12 mouse cellular contexts compared by ENCODE assay signal in the genomic region with DNA sequence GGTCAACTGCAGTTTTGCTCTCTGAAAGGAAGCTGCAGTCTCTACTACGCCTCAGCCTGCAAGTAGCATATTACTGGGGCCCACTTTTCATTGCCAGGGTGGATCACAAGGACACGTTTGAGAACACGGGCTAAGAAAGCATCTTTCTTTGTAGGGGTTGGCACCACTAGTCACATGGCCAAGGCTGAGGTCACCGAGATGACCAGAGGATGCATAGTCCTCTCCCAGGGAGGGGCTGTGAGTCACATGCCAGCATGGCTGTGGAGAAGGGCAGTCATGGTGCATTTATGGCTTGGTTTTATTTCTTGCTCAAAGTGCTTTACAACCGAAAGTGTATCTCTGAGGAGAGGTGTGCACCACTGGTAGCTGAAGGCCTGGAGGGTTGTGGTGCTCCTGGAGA.
DNase-seq lines count a peak whose midpoint lies in the region; ATAC-seq and TF ChIP-seq lines count a peak whose summit lies in the region.
"Had no signal": no experiment of that assay in that cellular context is flagged by ENCODE, and none has a peak within 500 bp of the region (broad histone marks: within the 10 kb centered on the region; RNA-seq: fewer than 3 reads in every experiment).

No protein-coding gene starts in this region.

- no peak for DNase-seq in heart, adult 2 months
- DNase-seq in MN1 (ENCODE audit: low spot score) (peak; percentile 32), adipocyte (ENCODE audit: low spot score) (no peak)
- DNase-seq in adrenal gland, postnatal 14 days = peak; percentile 61
- DNase-seq in urinary bladder, postnatal 4 days (ENCODE audit: low spot score in 2 of 2) = no peak
- DNase-seq in lung, postnatal 36 days = no peak
- DNase-seq: cerebellum, postnatal 36 days; heart, adult 11 months; kidney, adult 18-20 months had no signal

- TF ChIP-seq POLR2A in heart, adult 2 months (IDR thresholded peaks at IDR 0.05; ENCODE audit: insufficient read depth, low read depth, low read length) = no peak

- intact Hi-C loops in heart, adult 2 months (cut with DNase I) = no loop called here

- 76% methylated on average over 5 of the region's 5 CpGs for WGBS in heart, embryonic 15.5 days
- WGBS in heart, adult 2 months = 73% methylated on average over 5 of the region's 5 CpGs
- WGBS in intestine, embryonic 15.5 days = 64% methylated on average over 5 of the region's 5 CpGs

- TF ChIP-seq CTCF in heart, adult 2 months (IDR thresholded peaks at IDR 0.05) = no peak

- H3K9ac ChIP-seq in heart, embryonic 15.5 days = no peak overlapping the region
- H3K9ac ChIP-seq in heart, adult 2 months (ENCODE audit: low read depth, low read length) = no peak overlapping the region
- no peak overlapping the region for H3K9ac ChIP-seq in intestine, embryonic 15.5 days

- peaks cover 6% of the 10 kb centered on the region for H3K79me2 ChIP-seq in heart, adult 2 months (replicated peaks; ENCODE audit: control insufficient read depth, insufficient read depth, low read length)

- H3K27ac ChIP-seq in heart, embryonic 15.5 days = peak overlapping the region; percentile 50
- H3K27ac ChIP-seq in heart, adult 2 months = no peak overlapping the region
- no peak overlapping the region for H3K27ac ChIP-seq in intestine, embryonic 15.5 days

- H3K36me3 ChIP-seq in heart, embryonic 15.5 days = peaks cover 17% of the 10 kb centered on the region; the same call in 1 of the 2 replicates
- peaks cover 13% of the 10 kb centered on the region for H3K36me3 ChIP-seq in heart, adult 2 months (ENCODE audit: control insufficient read depth, insufficient read depth, low read length)
- H3K36me3 ChIP-seq in intestine, embryonic 15.5 days = peaks cover 6% of the 10 kb centered on the region; the same call in 1 of the 2 replicates

- no peaks in the 10 kb centered on the region for H3K9me3 ChIP-seq in heart, embryonic 15.5 days (replicated peaks)
- H3K9me3 ChIP-seq in intestine, embryonic 15.5 days = no peaks in the 10 kb centered on the region

- H3K4me3 ChIP-seq in heart, embryonic 15.5 days = no peak overlapping the region
- H3K4me3 ChIP-seq in heart, adult 2 months = no peak overlapping the region
- no peak overlapping the region for H3K4me3 ChIP-seq in intestine, embryonic 15.5 days (replicated peaks)

- no peak for ATAC-seq in heart, embryonic 15.5 days (replicated peaks; ENCODE audit: insufficient number of reproducible peaks, insufficient read depth, low FRiP score, low read depth)
- peak; percentile 71 for ATAC-seq in intestine, embryonic 15.5 days

- H3K27me3 ChIP-seq in heart, embryonic 15.5 days = no peaks in the 10 kb centered on the region
- no peaks in the 10 kb centered on the region for H3K27me3 ChIP-seq in heart, adult 2 months (ENCODE audit: control insufficient read depth, insufficient read depth, low read length)
- no peaks in the 10 kb centered on the region for H3K27me3 ChIP-seq in intestine, embryonic 15.5 days (replicated peaks)

- H3K4me1 ChIP-seq in heart, embryonic 15.5 days (replicated peaks) = peaks cover 46% of the 10 kb centered on the region
- peaks cover 11% of the 10 kb centered on the region for H3K4me1 ChIP-seq in heart, adult 2 months (ENCODE audit: control insufficient read depth, insufficient read depth, low read length)
- peaks cover 5% of the 10 kb centered on the region; the same call in 1 of the 2 replicates for H3K4me1 ChIP-seq in intestine, embryonic 15.5 days (replicated peaks)

- H3K4me2 ChIP-seq in heart, embryonic 15.5 days = no peak overlapping the region
- no peak overlapping the region for H3K4me2 ChIP-seq in intestine, embryonic 15.5 days (replicated peaks)
- H3K4me2 ChIP-seq: liver, embryonic 11.5 days had no signal

- TF ChIP-seq EP300 in heart, adult 2 months (IDR thresholded peaks at IDR 0.05; ENCODE audit: insufficient read depth, low read depth, low read length) = no peak

Comparison
In these comparisons a context has a peak if more than half of its experiments do, and no peak if none do; other contexts are left out.
1. DNase-seq: peak in MN1 (single experiment) and adrenal gland, postnatal 14 days (single experiment); none in heart, adult 2 months (0 of 2), urinary bladder, postnatal 4 days (0 of 2), lung, postnatal 36 days (single experiment) and adipocyte (single experiment).